Comparison of ENCODE assay signal across 9 mouse cellular contexts in the genomic region with DNA sequence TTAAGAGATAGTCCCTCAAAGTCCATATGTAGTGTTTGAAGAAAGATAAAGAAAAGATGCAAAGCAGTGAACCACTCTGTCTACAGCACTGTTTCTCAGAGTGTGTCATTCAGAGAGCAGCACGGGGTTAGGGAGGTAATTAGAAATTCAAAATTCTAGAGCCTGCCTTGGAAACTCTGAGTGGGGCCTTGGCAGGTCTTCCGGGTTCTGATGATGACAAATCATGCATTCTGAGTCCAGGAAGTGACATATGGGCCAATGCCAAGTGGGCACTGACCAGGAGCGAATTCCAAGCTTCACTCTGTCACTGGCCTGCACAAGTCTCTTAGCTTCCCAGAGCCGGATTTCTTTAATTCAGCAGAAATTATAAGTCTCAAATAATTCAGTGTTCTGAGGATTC. TPM values are rescaled to one million over a fixed set of nuclear protein-coding genes. Genes with fewer than 3 reads are reported as not detected.
DNase-seq lines count a peak whose midpoint lies in the region; TF ChIP-seq lines count a peak whose summit lies in the region.
"Had no signal": no experiment of that assay in that cellular context is flagged by ENCODE, and none has a peak within 500 bp of the region (broad histone marks: within the 10 kb centered on the region; RNA-seq: fewer than 3 reads in every experiment).

No protein-coding gene starts in this region.

- H3K4me1 ChIP-seq in small intestine, adult 2 months (ENCODE audit: control insufficient read depth, insufficient read depth, insufficient read length, low read length): peaks cover 8% of the 10 kb centered on the region

- no peak overlapping the region for H3K4me3 ChIP-seq in small intestine, adult 2 months (ENCODE audit: low read depth, low read length)
- H3K4me3 ChIP-seq: heart, adult 2 months had no signal

- WGBS in small intestine, adult 2 months: 18% methylated on average over 4 of the region's 4 CpGs

- peak; percentile 48 to 53 for DNase-seq in heart, adult 18-20 months
- DNase-seq in heart, adult 8-10 months (ENCODE audit: low spot score): no peak
- DNase-seq in urinary bladder, postnatal 14 days (ENCODE audit: low spot score): peak; percentile 43
- no peak for DNase-seq in urinary bladder, postnatal 10 days (ENCODE audit: low spot score)
- DNase-seq in kidney, adult 8-10 months: peak; percentile 77 to 81
- no peak for DNase-seq in urinary bladder, adult 18-20 months (ENCODE audit: low spot score in 2 of 2)
- DNase-seq in right cerebral cortex, adult 18-20 months: no peak

- no peak for TF ChIP-seq POLR2A in small intestine, adult 2 months (IDR thresholded peaks at IDR 0.05; ENCODE audit: low read depth, low read length)

- no peaks in the 10 kb centered on the region for H3K36me3 ChIP-seq in small intestine, adult 2 months (ENCODE audit: control insufficient read depth, insufficient read depth, low read length)

- H3K27me3 ChIP-seq in small intestine, adult 2 months (ENCODE audit: control insufficient read depth, insufficient read depth, low read length): no peaks in the 10 kb centered on the region

- H3K27ac ChIP-seq in small intestine, adult 2 months (ENCODE audit: insufficient read depth, low read depth, low read length): peak overlapping the region; percentile 64
- H3K27ac ChIP-seq: heart, adult 2 months had no signal

- TF ChIP-seq CTCF in small intestine, adult 2 months (IDR thresholded peaks at IDR 0.05; ENCODE audit: extremely low read depth, insufficient read length, insufficient replicate concordance, low read depth, low read length): no peak

RNA-seq across cellular contexts. Expression of a gene that starts 6.2 kb away (rescaled TPM):
- total RNA-seq in heart, adult 18-20 months (2021): 100 to 1,000 TPM; 107 to 116 TPM
- total RNA-seq in heart, adult 8-10 months (2022): 100 to 1,000 TPM; 121 to 134 (median 127) TPM
- 73.6 and 152 TPM in 2 replicates for polyA plus RNA-seq in small intestine, adult 2 months (2012; rRNA removed)

RNA-seq across cellular contexts. Expression of a gene that starts 6.6 kb away (rescaled TPM):
- total RNA-seq in heart, adult 18-20 months (2021): 1 to 10 TPM; 3.3 TPM
- 1 to 10 TPM; 2.3 to 3.4 (median 2.7) TPM for total RNA-seq in heart, adult 8-10 months (2022)
- 0.30 and 0.33 TPM in 2 replicates for polyA plus RNA-seq in small intestine, adult 2 months (2012; rRNA removed)

Comparison
In these comparisons a context has a peak if more than half of its experiments do, and no peak if none do; other contexts are left out.
1. DNase-seq: peak in heart, adult 18-20 months (2 of 2), urinary bladder, postnatal 14 days (single experiment) and kidney, adult 8-10 months (2 of 2); none in heart, adult 8-10 months (single experiment), urinary bladder, postnatal 10 days (single experiment), urinary bladder, adult 18-20 months (0 of 2) and right cerebral cortex, adult 18-20 months (single experiment).